Mouse (Mus musculus) heart, adult 11 months (tissue): ENCODE measurements at regions not wholly inside any gene's neighbourhood (a gene's known extent, or its start where the extent isn't known, plus 50 kb on each side); places are given as distances from the start of the nearest gene placed in this dataset.

ENCODE experiments used
- DNase-seq: peaks from one replicate; pipeline ENCODE4 v3.0.0; 2022

GRCm38 (mm10) chr14:45992041-45992869, 334.3 kb upstream of the Ddhd1 start:
- DNase-seq, result peak; percentile 98

DNA sequence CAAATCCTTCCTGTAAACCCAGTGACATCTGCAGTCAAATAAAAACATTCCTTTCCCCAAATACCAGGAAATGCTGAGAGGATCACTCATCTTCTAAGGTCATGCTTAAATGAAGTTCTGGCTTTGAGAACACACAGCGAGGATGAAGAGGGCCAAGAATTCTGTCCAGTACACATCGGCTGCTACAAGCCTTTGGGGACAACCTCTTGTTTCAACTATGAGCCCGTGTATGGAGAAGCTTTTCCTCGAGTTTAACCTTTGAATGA, 334.9 kb upstream of the Ddhd1 start:
- DNase-seq, result no peak

- peak; percentile 95 for DNase-seq
Measured at GRCm38 (mm10) chr14:45993669-45994068, 335.7 kb upstream of the Ddhd1 start.

- DNase-seq, result no peak
Measured at GRCm38 (mm10) chr14:45996760-45997159, 338.8 kb upstream of the Ddhd1 start.

DNA sequence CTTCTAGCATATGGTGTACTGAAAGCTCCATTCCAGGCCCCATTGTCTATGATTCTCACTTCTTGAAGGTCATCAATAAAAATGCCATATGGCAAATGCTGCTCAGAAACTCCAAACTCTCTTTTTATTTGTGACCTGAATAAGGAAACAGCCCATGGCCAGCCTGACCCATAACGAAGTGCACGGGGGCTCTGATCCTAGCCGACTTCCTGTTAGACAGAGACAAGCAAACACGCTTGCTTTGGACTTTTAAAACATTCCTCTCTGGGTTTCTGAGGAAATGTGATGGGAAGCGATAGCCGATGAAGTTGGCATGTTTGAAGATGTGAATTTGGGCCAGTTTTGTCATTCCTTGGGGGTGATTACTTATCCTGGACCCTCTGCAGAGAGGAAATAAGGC, 346.1 kb upstream of the Ddhd1 start:
- no peak for DNase-seq

DNA sequence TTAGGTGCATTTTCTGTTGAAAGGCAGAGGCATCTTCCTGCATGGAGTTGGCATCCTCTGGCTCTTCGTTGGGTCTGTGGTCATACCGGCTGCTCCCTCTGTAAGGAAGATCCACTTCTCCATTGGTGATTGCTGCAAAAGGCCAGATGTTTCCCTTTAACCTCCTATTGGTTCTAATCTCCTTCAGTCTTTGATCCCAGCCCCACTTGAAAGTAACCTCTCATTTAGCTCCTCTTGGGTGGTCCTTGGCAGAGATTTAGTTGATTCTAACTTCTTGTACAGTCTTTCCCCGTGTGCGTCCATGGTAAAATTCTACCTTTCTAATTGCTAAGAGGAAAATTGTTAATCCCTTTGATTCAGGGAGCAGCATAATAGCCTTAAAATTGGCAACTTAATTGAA, 347.4 kb upstream of the Ddhd1 start:
- no peak for DNase-seq

- no peak for DNase-seq
Measured at GRCm38 (mm10) chr14:46013232-46013631, 355.3 kb upstream of the Ddhd1 start.

DNA sequence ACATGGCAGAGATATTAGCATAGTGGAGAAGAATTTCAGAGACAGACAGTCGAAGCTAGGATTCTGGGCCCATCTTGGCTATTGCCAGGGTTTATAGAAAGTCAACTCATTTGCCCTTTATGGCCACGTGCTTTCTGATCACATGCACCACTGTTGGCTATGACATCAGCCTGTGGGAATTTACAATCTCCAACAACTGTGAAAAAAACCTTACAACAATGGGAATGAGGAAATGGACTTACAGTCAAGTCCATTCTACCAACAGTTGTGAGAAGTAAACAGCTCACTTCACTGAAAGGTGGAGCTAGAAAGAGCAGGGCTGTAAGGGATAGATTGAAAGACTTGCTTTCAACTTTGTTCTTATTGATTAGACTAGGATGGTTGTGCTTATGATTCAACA, 356.1 kb upstream of the Ddhd1 start:
- no peak for DNase-seq

DNA sequence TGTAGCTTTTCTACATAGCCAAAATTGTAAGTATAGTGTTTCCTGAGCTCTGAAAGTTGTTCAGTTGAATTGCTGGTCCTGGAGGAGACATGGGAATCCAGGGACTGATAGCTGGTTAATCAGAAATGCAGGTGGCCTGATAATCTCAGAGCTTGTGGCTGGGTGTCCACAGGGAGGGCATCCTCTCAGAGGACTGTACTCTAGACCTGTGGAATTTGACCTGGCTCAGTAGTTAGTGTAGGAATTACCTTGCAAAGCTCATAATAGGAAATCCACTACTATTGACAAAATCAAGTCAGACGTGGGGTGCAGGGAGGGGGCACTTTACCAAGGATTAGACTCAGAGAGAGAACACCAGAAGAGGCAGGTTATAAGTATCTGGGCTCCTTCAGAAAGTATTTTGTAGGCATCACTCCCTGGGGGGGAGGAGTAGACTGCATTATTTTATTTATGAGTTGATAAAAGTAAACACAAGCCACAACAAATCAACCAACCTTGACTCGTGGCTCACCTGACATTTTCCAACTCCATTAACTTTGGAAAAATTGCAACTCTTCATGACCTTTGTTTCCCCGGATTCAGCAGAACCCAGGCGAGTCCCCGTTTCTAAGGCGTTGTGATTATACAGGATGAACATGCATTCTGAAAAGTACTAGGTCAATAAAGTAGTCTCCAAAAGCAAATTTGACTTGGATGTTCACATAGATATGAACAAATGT, 357.9 kb upstream of the Ddhd1 start:
- no peak for DNase-seq

DNA sequence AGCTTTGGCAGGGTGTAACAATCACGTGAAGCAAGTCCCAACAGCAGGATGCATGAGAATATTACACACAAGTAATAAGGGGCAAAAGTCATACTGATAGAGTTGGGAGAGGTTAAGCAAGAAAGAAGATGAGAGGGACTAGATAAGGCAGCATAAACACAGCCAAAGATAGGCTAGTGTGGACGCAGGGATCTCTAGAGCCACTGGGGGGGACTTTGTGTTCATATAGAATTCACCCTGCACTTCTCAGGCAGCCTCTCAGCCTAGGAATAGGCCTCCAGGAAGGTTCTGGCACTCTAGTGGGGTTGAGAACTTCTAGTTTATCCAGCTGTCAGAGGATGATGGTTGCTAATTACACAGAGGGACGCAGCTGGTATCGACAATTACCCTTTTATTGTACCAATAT, 358.8 kb upstream of the Ddhd1 start:
- no peak for DNase-seq

DNA sequence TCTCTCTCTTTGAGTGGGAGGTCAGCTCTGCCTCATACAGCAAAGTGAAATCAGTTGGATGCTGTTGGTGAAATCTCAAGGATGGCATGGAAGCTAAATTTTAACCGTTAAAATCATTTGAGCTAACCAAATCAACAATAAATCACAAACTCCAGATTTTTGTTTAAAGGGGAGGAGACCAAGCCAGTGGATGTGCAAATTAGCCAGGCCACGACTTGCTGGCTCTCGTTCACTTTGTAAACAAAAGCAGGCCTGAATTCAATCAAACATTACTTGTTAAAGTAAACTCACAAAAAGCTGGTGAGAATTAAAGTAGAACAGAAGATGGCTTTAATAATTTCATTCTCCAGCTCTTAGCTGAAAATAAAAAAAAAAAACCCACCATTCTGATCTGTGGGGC, 359.3 kb upstream of the Ddhd1 start:
- no peak for DNase-seq

DNA sequence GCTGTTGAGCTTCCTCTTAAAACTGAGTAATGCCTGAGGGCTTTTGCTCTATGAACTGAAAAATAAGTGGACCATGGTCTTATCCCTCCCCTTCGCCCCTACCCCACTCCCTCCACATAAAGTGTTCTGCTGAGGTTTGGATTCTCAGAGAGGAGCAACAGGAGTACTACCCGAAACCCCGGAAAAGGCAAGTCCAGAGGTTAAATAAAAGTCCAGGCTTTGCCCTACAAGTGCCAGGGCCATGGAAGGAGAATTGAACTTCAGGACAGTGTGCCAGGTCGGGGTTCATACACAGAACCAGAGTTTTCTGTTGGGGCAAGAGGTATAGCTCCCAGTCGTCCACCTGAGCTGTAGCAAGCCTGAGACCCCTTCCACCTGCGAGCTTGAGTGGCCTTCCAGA, 360.0 kb upstream of the Ddhd1 start:
- no peak for DNase-seq

GRCm38 (mm10) chr14:46019240-46020025, 359.8 kb upstream of the Gm15217 start:
- peak; percentile 84 for DNase-seq

DNA sequence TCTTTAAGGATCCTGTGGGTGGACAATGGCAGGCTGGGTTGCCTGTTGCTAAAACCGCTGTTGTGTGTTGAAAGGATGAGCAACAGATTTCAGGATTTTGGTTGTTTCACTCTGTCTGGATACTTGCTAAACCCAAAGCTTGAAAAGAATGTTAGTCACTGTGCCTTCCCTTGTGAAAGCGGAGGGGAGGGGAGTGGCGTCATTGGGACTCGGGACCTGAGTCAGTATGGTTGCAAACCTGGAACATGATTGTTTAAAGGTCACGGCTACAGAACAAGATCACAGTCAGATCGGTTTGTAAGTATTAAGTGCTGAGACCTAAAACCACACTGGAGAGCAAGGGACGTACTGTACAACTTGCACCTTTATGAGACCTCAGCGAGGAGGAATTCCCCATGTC, 344.9 kb upstream of the Gm15217 start:
- no peak for DNase-seq

DNA sequence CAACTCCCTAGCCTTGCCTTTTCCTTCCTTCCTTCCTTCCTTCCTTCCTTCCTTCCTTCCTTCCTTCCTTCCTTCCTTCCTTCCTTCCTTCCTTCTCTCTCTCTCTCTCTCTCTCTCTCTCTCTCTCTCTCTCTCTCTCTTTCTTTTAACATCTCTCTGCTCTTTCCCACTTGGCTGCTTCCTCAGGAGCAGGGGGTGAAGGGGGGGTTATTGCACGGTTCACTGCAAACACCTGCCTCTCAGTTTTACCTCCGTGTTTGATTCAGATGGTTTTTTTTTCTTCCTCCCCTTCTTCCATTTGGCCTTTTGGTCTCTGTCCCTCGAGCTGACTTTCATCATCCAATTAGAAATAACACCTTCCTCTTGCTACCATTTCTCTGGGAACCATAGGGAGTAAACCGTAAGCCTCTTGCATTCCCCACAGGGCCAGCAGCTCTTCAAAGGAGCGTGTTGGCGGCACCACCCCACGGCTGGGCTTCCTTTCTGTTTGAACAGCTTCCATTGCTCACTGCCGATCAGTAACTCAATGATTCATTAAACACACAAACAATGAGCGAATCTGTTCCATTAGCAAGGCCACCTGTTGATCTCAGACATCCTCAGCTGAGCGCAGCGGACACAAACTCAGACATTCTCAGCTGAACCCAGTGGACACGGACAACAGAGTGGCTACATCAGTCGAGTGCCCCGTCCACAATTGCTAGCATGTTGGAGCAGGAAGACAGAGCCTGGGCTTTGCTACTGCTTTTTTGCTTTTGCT, 318.4 kb upstream of the Gm15217 start:
- peak; percentile 87 for DNase-seq

DNA sequence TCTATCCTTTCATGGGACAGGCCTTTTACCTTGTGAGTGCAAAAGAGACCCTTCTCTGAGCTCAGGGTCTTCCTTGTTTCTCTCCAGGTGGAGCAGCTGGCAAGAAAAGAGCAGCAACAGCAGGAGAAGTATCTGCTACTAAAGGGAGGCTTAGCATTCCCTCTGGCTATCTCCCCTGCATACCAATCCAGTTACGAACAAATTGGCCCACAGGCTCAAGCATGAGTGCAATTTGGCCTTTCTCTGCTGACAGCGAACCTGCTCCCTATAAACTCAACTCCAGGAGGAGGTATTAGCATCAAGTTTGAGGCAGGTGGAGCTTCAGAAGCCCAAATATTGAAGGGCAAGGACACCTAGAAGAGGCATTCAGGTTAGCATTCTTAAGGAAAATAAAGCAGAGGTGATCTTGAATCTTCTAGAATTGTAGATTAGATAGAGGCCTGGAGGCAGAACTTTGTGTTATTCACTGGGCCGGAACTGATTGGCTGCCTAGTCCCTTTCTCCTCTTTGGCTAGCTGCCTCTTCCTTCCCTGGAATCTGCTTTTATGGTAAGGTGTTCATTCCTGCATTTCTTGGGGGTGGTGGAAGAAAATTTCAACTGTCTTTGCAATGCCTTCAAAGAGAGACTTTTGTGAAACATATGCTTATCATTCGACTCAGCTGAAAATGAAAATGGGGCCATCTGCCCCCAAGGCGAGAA, 312.0 kb upstream of the Gm15217 start:
- peak; percentile 96 for DNase-seq

DNA sequence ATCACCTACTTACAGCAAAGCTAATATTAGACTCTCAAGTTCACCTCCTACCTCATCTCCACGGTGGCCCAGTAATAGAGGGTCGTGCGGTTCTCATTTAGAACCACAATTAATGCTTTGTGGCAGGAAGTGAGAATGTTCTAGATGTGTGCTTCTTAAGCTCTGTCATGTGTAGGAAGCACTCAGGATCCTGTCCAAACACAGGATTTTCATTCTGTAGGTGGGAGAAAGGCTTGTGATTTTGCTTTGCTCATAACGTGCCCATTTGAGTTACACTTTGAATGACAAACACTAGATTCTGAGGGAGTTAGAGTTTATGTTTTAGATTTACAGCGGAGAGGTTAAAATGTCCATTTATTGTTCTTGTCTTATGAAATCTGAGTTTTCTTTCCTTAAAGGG, 308.0 kb upstream of the Gm15217 start:
- DNase-seq, result no peak

DNA sequence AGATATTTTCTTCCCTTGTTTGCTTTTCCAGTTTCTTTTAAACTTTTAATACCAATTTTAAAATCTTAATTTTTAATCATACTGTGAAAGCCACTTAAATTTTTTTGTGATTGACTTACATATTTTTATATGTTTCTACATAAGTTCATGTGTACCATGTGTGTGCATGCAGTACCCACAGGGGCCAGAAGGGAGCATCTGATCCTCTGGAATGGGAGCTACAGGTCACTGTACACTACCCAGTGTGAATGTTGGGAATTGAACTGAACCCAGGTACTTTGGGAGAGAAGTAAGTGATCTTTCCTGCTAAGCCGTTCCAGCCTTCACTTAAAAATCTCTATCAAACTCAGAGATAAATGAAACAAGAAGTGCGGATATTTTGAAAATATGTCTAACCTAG, 302.5 kb upstream of the Gm15217 start:
- no peak for DNase-seq

DNA sequence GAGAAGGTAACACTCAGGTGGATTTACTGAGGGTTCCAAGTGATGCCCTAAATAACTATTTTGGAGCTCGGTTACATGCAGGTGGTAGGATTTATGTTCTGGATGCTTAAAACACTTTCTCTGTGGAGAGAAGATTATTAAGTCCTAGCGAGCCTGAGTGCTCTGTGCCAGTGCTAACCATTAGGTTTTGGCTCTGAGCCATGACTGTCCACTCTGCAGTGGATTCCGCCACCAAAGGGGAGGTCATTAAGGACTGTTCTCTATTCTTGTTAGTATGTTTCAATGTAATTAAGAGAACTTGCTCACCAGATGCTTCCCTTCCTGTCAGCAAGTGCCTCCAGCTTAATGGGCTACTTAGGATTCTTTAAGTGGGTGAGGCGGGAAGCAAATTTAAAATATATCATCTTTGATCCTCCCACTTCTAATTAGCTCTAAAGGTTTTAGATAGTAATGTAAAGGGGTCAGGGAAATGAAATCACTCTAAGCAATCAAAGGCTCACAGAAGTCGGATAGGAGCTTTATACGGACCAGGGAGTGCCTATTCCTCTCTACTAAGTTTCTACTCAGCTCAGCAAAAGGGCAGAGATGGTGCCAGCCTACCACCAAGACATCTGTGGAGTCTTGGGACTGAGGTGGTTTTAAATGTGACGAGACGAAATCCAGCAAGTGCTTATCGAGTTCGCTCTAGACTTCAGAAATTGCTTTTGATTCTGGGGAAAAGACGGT, 301.6 kb upstream of the Gm15217 start:
- no peak for DNase-seq

DNA sequence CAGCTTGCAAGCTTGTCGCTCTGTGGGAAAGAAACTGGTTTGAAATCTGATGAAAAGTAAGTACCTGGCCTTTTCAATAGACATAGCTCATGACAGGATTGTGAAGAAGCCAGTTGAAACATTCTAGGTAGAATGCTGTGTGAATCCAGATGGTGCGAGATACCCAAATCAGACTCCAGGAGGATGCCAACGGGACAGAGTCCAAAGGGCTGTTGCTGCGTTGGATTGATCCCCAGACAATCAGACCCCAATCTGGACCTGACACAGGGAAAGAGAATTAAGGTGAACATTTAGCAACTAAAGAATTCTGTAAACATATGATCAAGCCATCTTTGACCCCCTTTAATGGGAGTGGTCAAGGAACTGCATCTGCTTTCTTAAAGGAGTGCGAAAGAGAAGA, 296.6 kb upstream of the Gm15217 start:
- no peak for DNase-seq

GRCm38 (mm10) chr14:46088968-46089691, 290.1 kb upstream of the Gm15217 start:
- DNase-seq, result no peak
